Mouse (Mus musculus): ENCODE results near the gene Runx2. TPM values are rescaled to one million over a fixed set of nuclear protein-coding genes. Genes with fewer than 3 reads are reported as not detected.
A peak's percentile ranks its signal among the peaks of the same experiment; 100 is the strongest.

The Runx2 gene
- polyA plus RNA-seq, 1 experiment, result not detected

GRCm38 (mm10) chr17:44733544-44734310 lies 80.9 kb downstream of the Runx2 start:
- WGBS, result 13% methylated on average over 23 of the region's 23 CpGs
- H3K27ac ChIP-seq (ENCODE audit: insufficient read depth, low read depth, low read length), result 0 out of 2 replicates have a peak overlapping the region, but pooled peaks have one; percentile 36
- no peak for TF ChIP-seq CTCF (IDR thresholded peaks at IDR 0.05; ENCODE audit: insufficient read depth, low read depth, low read length)
- no peak for TF ChIP-seq POLR2A (IDR thresholded peaks at IDR 0.05; ENCODE audit: insufficient read depth, low read depth, low read length)
- peak overlapping the region; percentile 92 for H3K4me3 ChIP-seq (ENCODE audit: insufficient read depth, low read depth, low read length)
- H3K4me1 ChIP-seq (ENCODE audit: control insufficient read depth, insufficient read depth, low read length), result peaks cover 2% of the 10 kb centered on the region; the same call in 1 of the 2 replicates

- no peak overlapping the region for H3K4me3 ChIP-seq (ENCODE audit: insufficient read depth, low read depth, low read length)
- no peaks in the 10 kb centered on the region; the same call in 1 of the 2 replicates for H3K4me1 ChIP-seq (ENCODE audit: control insufficient read depth, insufficient read depth, low read length)
- no peak overlapping the region for H3K27ac ChIP-seq (ENCODE audit: insufficient read depth, low read depth, low read length)
- no peak for TF ChIP-seq CTCF (IDR thresholded peaks at IDR 0.05; ENCODE audit: insufficient read depth, low read depth, low read length)
- no peak for TF ChIP-seq POLR2A (IDR thresholded peaks at IDR 0.05; ENCODE audit: insufficient read depth, low read depth, low read length)
- WGBS, result 23% methylated on average over 2 of the region's 2 CpGs
These were observed 86.1 kb downstream of the Runx2 start for GRCm38 (mm10) chr17:44728464-44728863.

GRCm38 (mm10) chr17:44727675-44728074 lies 86.9 kb downstream of the Runx2 start:
- Histone ChIP-seq H3K4me3 (ENCODE audit: insufficient read depth, low read depth, low read length) (no peak overlapping the region), H3K27ac (ENCODE audit: insufficient read depth, low read depth, low read length) (no peak overlapping the region), H3K4me1 (ENCODE audit: control insufficient read depth, insufficient read depth, low read length) (no peaks in the 10 kb centered on the region; the same call in 1 of the 2 replicates)
- TF ChIP-seq CTCF (IDR thresholded peaks at IDR 0.05; ENCODE audit: insufficient read depth, low read depth, low read length) (no peak), POLR2A (IDR thresholded peaks at IDR 0.05; ENCODE audit: insufficient read depth, low read depth, low read length) (no peak)

DNA sequence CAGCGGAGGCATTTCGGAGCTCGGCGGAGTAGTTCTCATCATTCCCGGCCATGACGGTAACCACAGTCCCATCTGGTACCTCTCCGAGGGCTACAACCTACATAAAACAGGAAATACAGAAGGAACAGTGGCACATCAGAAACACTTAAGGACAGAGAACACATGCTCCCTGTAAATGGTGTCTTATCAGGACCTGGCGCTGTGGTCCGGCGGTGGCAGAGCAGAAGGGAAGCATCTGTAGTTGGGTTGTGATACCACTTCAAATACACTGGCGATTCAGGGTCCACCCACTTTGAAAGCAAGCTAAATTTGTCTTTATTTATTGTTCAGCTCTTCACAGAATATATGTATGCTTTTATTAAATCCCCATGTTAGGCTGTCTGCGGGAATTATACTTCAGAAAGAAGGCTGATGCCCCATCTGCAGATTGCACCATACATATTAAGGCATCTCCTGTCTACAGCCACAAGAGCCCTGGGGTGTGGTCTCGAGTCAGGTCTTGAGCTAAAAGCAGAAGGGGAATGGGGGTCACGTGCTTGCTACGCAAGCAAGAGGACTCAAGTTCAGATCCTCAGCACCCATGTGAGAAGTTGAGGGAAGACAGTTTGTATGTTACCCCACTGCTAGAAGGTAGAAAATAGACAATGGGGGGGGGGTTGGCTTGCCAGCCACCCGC lies 89.7 kb downstream of the Runx2 start:
- Histone ChIP-seq H3K27ac (ENCODE audit: insufficient read depth, low read depth, low read length) (no peak overlapping the region), H3K4me1 (ENCODE audit: control insufficient read depth, insufficient read depth, low read length) (no peaks in the 10 kb centered on the region; the same call in 1 of the 2 replicates), H3K4me3 (ENCODE audit: insufficient read depth, low read depth, low read length) (no peak overlapping the region)
- WGBS, result 90% methylated on average over 16 of the region's 16 CpGs
- TF ChIP-seq CTCF (IDR thresholded peaks at IDR 0.05; ENCODE audit: insufficient read depth, low read depth, low read length), result no peak
- no peak for TF ChIP-seq POLR2A (IDR thresholded peaks at IDR 0.05; ENCODE audit: insufficient read depth, low read depth, low read length)

- Histone ChIP-seq H3K27ac (ENCODE audit: insufficient read depth, low read depth, low read length) (no peak overlapping the region), H3K4me3 (ENCODE audit: insufficient read depth, low read depth, low read length) (no peak overlapping the region), H3K4me1 (ENCODE audit: control insufficient read depth, insufficient read depth, low read length) (no peaks in the 10 kb centered on the region; the same call in 1 of the 2 replicates)
- TF ChIP-seq CTCF (IDR thresholded peaks at IDR 0.05; ENCODE audit: insufficient read depth, low read depth, low read length), result no peak
- TF ChIP-seq POLR2A (IDR thresholded peaks at IDR 0.05; ENCODE audit: insufficient read depth, low read depth, low read length), result no peak
- 93% methylated on average over 11 of the region's 11 CpGs for WGBS
These were observed 90.3 kb downstream of the Runx2 start for GRCm38 (mm10) chr17:44724255-44724654.

DNA sequence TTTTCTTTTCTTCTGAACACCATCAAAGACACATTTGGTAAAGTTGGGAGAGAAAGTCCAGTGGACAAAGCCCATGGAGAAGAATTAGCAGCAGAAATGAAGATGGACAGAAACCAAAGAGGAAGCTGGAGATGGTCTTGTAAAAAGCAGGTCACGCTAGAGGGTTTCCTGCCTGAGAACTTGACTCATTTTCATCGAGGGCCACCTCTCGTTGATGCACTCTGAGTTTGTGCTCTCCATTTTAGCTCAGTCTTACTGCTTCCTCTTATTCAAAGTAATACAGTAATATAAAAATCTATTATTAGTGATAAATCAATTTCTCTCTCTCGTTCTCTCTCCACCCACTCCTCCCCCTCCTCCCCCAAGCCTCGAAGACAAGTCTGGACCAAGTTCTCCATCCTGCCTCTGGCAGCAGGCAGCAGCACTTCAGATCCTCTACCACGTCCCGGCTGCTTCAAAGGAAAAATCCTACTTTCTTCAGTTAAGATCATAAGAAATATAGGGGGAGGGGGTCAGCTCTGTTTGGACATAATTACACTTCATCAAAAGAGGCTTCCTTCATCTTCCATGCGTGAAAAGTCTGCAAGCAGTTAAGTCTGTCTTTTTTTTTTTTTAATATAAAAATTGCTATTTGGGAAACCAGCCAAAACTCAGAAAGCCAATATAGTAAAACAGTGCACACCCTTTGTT lies 92.3 kb downstream of the Runx2 start:
- no peak overlapping the region for H3K4me3 ChIP-seq (ENCODE audit: insufficient read depth, low read depth, low read length)
- WGBS, result 65% methylated on average over 8 of the region's 8 CpGs

GRCm38 (mm10) chr17:44718591-44718990 lies 96.0 kb downstream of the Runx2 start:
- Histone ChIP-seq H3K4me3 (ENCODE audit: insufficient read depth, low read depth, low read length) (no peak overlapping the region), H3K4me1 (ENCODE audit: control insufficient read depth, insufficient read depth, low read length) (peaks cover 6% of the 10 kb centered on the region; the same call in 1 of the 2 replicates), H3K27ac (ENCODE audit: insufficient read depth, low read depth, low read length) (peak overlapping the region; percentile 71)
- TF ChIP-seq POLR2A (IDR thresholded peaks at IDR 0.05; ENCODE audit: insufficient read depth, low read depth, low read length) (no peak), CTCF (IDR thresholded peaks at IDR 0.05; ENCODE audit: insufficient read depth, low read depth, low read length) (no peak)
- WGBS, result 60% methylated on average over 6 of the region's 6 CpGs

More for the DNA sequence above, 92.3 kb downstream of the Runx2 start:
- Histone ChIP-seq H3K4me1 (ENCODE audit: control insufficient read depth, insufficient read depth, low read length) (peaks cover 2% of the 10 kb centered on the region; the same call in 1 of the 2 replicates), H3K27ac (ENCODE audit: insufficient read depth, low read depth, low read length) (no peak overlapping the region)
- no peak for TF ChIP-seq CTCF (IDR thresholded peaks at IDR 0.05; ENCODE audit: insufficient read depth, low read depth, low read length)
- TF ChIP-seq POLR2A (IDR thresholded peaks at IDR 0.05; ENCODE audit: insufficient read depth, low read depth, low read length), result no peak

- H3K27ac ChIP-seq (ENCODE audit: insufficient read depth, low read depth, low read length), result peak overlapping the region; percentile 60
- 35% methylated on average over 6 of the region's 6 CpGs for WGBS
- TF ChIP-seq CTCF (IDR thresholded peaks at IDR 0.05; ENCODE audit: insufficient read depth, low read depth, low read length), result no peak
- no peak for TF ChIP-seq POLR2A (IDR thresholded peaks at IDR 0.05; ENCODE audit: insufficient read depth, low read depth, low read length)
- no peak overlapping the region for H3K4me3 ChIP-seq (ENCODE audit: insufficient read depth, low read depth, low read length)
- H3K4me1 ChIP-seq (ENCODE audit: control insufficient read depth, insufficient read depth, low read length), result peaks cover 6% of the 10 kb centered on the region; the same call in 1 of the 2 replicates
These were observed 96.6 kb downstream of the Runx2 start for GRCm38 (mm10) chr17:44718036-44718435.

All from olfactory bulb, adult 2 months (tissue).